Mouse (Mus musculus) ES-E14 (cell line): ENCODE results near the gene Rasl10b.

Source experiments
- CHD2 ChIP-seq: IDR thresholded peaks from 2 replicates; pipeline ENCODE4 v1.6.1; 2014; ENCODE audit warnings: mild to moderate bottlenecking, low read depth, low read length, inconsistent platforms
- HCFC1 ChIP-seq: IDR thresholded peaks from 2 replicates; pipeline ENCODE4 v1.6.1; 2012; ENCODE audit warnings: low read length, inconsistent platforms, borderline replicate concordance; ENCODE audit not compliant: insufficient read depth
- MAFK ChIP-seq: IDR thresholded peaks from 2 replicates; pipeline ENCODE4 v1.6.1; 2014; ENCODE audit warnings: mild to moderate bottlenecking, low read depth, low read length, inconsistent platforms; ENCODE audit not compliant: insufficient read depth
- ZC3H11A ChIP-seq: IDR thresholded peaks from 2 replicates; pipeline ENCODE4 v1.6.1; 2012; ENCODE audit warnings: low read depth, mild to moderate bottlenecking, inconsistent platforms, low read length, borderline replicate concordance
- ZNF384 ChIP-seq: IDR thresholded peaks from 2 replicates; pipeline ENCODE4 v1.6.1; 2012; ENCODE audit warnings: low read depth, low read length, inconsistent platforms

GRCm38 (mm10) chr11:83455608-83456007, 46.7 kb downstream of the Rasl10b start:
- TF ChIP-seq ZC3H11A = no peak
- no peak for TF ChIP-seq MAFK
- no peak for TF ChIP-seq HCFC1
- no peak for TF ChIP-seq CHD2
- no peak for TF ChIP-seq ZNF384
